Mouse (Mus musculus) MEL (cell line): ENCODE data around the gene Mea1. TPM values are rescaled to one million over a fixed set of nuclear protein-coding genes. Genes with fewer than 3 reads are reported as not detected.

Source experiments
- DNase-seq: peaks from one replicate; pipeline ENCODE4 v3.0.0; 2011; ENCODE audit warnings: low read depth, low spot score
- H3K27ac ChIP-seq: 2 replicates; pipeline ENCODE4 v1.5.1; 2012; ENCODE audit warnings: low read depth, mild to moderate bottlenecking, control low read depth, low read length, moderate library complexity; ENCODE audit not compliant: control insufficient read depth
- H3K27me3 ChIP-seq, 2 experiments: fragments of 150-350 bp in 1 of 2; sonication (generic) in 1 of 2; 2 replicates each; pipeline ENCODE4 v1.6.1; 2012; ENCODE audit warnings: low read length in 2 of 2, mild to moderate bottlenecking in 2 of 2, improper control_type of control experiment in 1 of 2, moderate library complexity in 1 of 2; ENCODE audit not compliant: insufficient read depth in 2 of 2, control insufficient read depth in 1 of 2
- H3K36me3 ChIP-seq, 2 experiments: 2 replicates each; pipeline ENCODE4 v1.6.1; 2012 to 2014; ENCODE audit warnings: low read length in 2 of 2, improper control_type of control experiment in 1 of 2, inconsistent platforms in 1 of 2, mild to moderate bottlenecking in 1 of 2; ENCODE audit not compliant: insufficient read depth in 2 of 2, control insufficient read depth in 1 of 2
- H3K4me1 ChIP-seq, 2 experiments: fragments of 150-350 bp in 1 of 2; sonication (generic) in 1 of 2; 2 replicates each; pipeline ENCODE4 v1.6.1; 2012; ENCODE audit warnings: low read length in 2 of 2, improper control_type of control experiment in 1 of 2, mild to moderate bottlenecking in 1 of 2; ENCODE audit not compliant: insufficient read depth in 2 of 2, control insufficient read depth in 1 of 2
- H3K4me3 ChIP-seq, 2 experiments: fragments of 150-350 bp in 1 of 2; sonication (generic) in 1 of 2; 2 replicates each; pipeline ENCODE4 v1.5.1; 2012; ENCODE audit warnings: low read depth in 2 of 2, low read length in 2 of 2, mild to moderate bottlenecking in 2 of 2, moderate library complexity in 2 of 2, control low read depth in 1 of 2, improper control_type of control experiment in 1 of 2; ENCODE audit not compliant: control insufficient read depth in 1 of 2, insufficient read depth in 1 of 2
- H3K79me2 ChIP-seq: 2 replicates; pipeline ENCODE4 v1.6.1; 2012; ENCODE audit warnings: mild to moderate bottlenecking, low read length, moderate library complexity; ENCODE audit not compliant: control insufficient read depth, poor library complexity, insufficient read depth
- H3K9ac ChIP-seq: 2 replicates; pipeline ENCODE4 v1.6.1; 2012; ENCODE audit warnings: low read depth, mild to moderate bottlenecking, control low read depth, low read length, moderate library complexity; ENCODE audit not compliant: control insufficient read depth, poor library complexity, severe bottlenecking
- H3K9me3 ChIP-seq: fragments of 150-350 bp; sonication (generic); replicated peaks from 2 replicates; pipeline ENCODE4 v1.6.1; 2012; ENCODE audit warnings: mild to moderate bottlenecking, low read length, improper control_type of control experiment, moderate library complexity; ENCODE audit not compliant: insufficient read depth
- BHLHE40 ChIP-seq: IDR thresholded peaks from 2 replicates; pipeline ENCODE4 v1.6.1; 2012; ENCODE audit warnings: low read depth, mild to moderate bottlenecking, inconsistent platforms, low read length, improper control_type of control experiment, borderline replicate concordance
- CHD1 ChIP-seq: IDR thresholded peaks from 2 replicates; pipeline ENCODE4 v1.6.1; 2012; ENCODE audit warnings: low read depth, mild to moderate bottlenecking, inconsistent platforms, low read length, improper control_type of control experiment
- CTCF ChIP-seq, 3 experiments: IDR thresholded peaks in 2 of 3; conservative IDR thresholded peaks in 1 of 3; 2 replicates each; pipeline ENCODE4 v1.5.1; 2011 to 2012; ENCODE audit warnings: low read length in 3 of 3, low read depth in 2 of 3, mild to moderate bottlenecking in 2 of 3, improper control_type of control experiment in 1 of 3, inconsistent platforms in 1 of 3, mixed read lengths in 1 of 3, moderate library complexity in 1 of 3; ENCODE audit not compliant: control insufficient read depth in 1 of 3, insufficient read depth in 1 of 3, poor library complexity in 1 of 3, severe bottlenecking in 1 of 3
- E2F4 ChIP-seq: IDR thresholded peaks from 2 replicates; pipeline ENCODE4 v1.6.1; 2011; ENCODE audit warnings: low read depth, low read length, improper control_type of control experiment, borderline replicate concordance
- EP300 ChIP-seq, 2 experiments: IDR thresholded peaks; 2 replicates each; pipeline ENCODE4 v1.6.1; 2011; ENCODE audit warnings: improper control_type of control experiment in 2 of 2, low read length in 2 of 2, low read depth in 1 of 2, mild to moderate bottlenecking in 1 of 2
- ETS1 ChIP-seq: IDR thresholded peaks from 2 replicates; pipeline ENCODE4 v1.6.1; 2012; ENCODE audit warnings: low read depth, mild to moderate bottlenecking, inconsistent platforms, low read length, improper control_type of control experiment, moderate library complexity
- GABPA ChIP-seq: IDR thresholded peaks from 2 replicates; pipeline ENCODE4 v1.6.1; 2012; ENCODE audit warnings: low read depth, mild to moderate bottlenecking, inconsistent platforms, low read length, improper control_type of control experiment, moderate library complexity
- JUND ChIP-seq: IDR thresholded peaks from 2 replicates; pipeline ENCODE4 v1.6.1; 2011; ENCODE audit warnings: low read depth, mild to moderate bottlenecking, improper control_type of control experiment, low read length
- KAT2A ChIP-seq: conservative IDR thresholded peaks from 2 replicates; pipeline ENCODE4 v1.6.1; 2012; ENCODE audit warnings: low read depth, low read length, improper control_type of control experiment, inconsistent platforms
- MAFK ChIP-seq: IDR thresholded peaks from 2 replicates; pipeline ENCODE4 v1.6.1; 2011; ENCODE audit warnings: low read depth, mild to moderate bottlenecking, low read length, improper control_type of control experiment, borderline replicate concordance
- MXI1 ChIP-seq: IDR thresholded peaks from 2 replicates; pipeline ENCODE4 v1.6.1; 2011; ENCODE audit warnings: mild to moderate bottlenecking, low read depth, low read length, improper control_type of control experiment
- MYC ChIP-seq: IDR thresholded peaks from 2 replicates; pipeline ENCODE4 v1.6.1; 2011; ENCODE audit warnings: low read depth, mild to moderate bottlenecking, low read length, improper control_type of control experiment, moderate library complexity
- NRF1 ChIP-seq: IDR thresholded peaks from 2 replicates; pipeline ENCODE4 v1.6.1; 2014; ENCODE audit warnings: low read depth, mild to moderate bottlenecking, inconsistent platforms, low read length, improper control_type of control experiment, moderate library complexity; ENCODE audit not compliant: poor library complexity, insufficient read depth, severe bottlenecking
- POLR2AphosphoS2 ChIP-seq: IDR thresholded peaks from 2 replicates; pipeline ENCODE4 v1.6.1; 2011; ENCODE audit warnings: low read length, improper control_type of control experiment
- RCOR1 ChIP-seq: IDR thresholded peaks from 2 replicates; pipeline ENCODE4 v1.6.1; 2012; ENCODE audit warnings: low read depth, mild to moderate bottlenecking, inconsistent platforms, low read length, improper control_type of control experiment
- SIN3A ChIP-seq: IDR thresholded peaks from 2 replicates; pipeline ENCODE4 v1.6.1; 2012; ENCODE audit warnings: low read length, improper control_type of control experiment, inconsistent platforms
- SMC3 ChIP-seq: IDR thresholded peaks from 2 replicates; pipeline ENCODE4 v1.6.1; 2011; ENCODE audit warnings: low read depth, low read length, improper control_type of control experiment
- TAL1 ChIP-seq: IDR thresholded peaks from 2 replicates; pipeline ENCODE4 v1.6.1; 2012; ENCODE audit warnings: mild to moderate bottlenecking, inconsistent platforms, low read length, moderate library complexity, mixed read lengths
- TBP ChIP-seq: IDR thresholded peaks from 2 replicates; pipeline ENCODE4 v1.8.0; 2011; ENCODE audit warnings: low read depth, low read length, improper control_type of control experiment
- TCF12 ChIP-seq: IDR thresholded peaks from 2 replicates; pipeline ENCODE4 v1.6.1; 2014; ENCODE audit warnings: low read depth, mild to moderate bottlenecking, inconsistent platforms, low read length, improper control_type of control experiment, moderate library complexity
- USF2 ChIP-seq, 2 experiments: IDR thresholded peaks; 2 replicates each; pipeline ENCODE4 v1.6.1; 2011 to 2012; ENCODE audit warnings: improper control_type of control experiment in 2 of 2, low read length in 2 of 2, borderline replicate concordance in 1 of 2, inconsistent platforms in 1 of 2, low read depth in 1 of 2, mild to moderate bottlenecking in 1 of 2; ENCODE audit not compliant: insufficient read depth in 1 of 2
- ZC3H11A ChIP-seq: IDR thresholded peaks from 2 replicates; pipeline ENCODE4 v1.6.1; 2012; ENCODE audit warnings: low read depth, mild to moderate bottlenecking, inconsistent platforms, low read length, improper control_type of control experiment
- ZMIZ1 ChIP-seq: IDR thresholded peaks from 2 replicates; pipeline ENCODE4 v1.6.1; 2012; ENCODE audit warnings: low read depth, mild to moderate bottlenecking, inconsistent platforms, low read length, improper control_type of control experiment, moderate library complexity
- ZNF384 ChIP-seq: IDR thresholded peaks from 2 replicates; pipeline ENCODE4 v1.6.1; 2012; ENCODE audit warnings: low read depth, mild to moderate bottlenecking, inconsistent platforms, low read length, improper control_type of control experiment
- polyA plus RNA-seq, 2 experiments: library from polyadenylated mRNA; stranded (reverse) in 1 of 2; unstranded in 1 of 2; fragments of >175 nt in 1 of 2; fragments of >200 nt in 1 of 2; gene quantifications; 2 replicates each; pipeline versions ENCODE4 v1.2.1 to v1.2.4; 2012; ENCODE audit warnings: low replicate concordance in 2 of 2, low read depth in 1 of 2; ENCODE audit not compliant: insufficient read length in 2 of 2, insufficient read depth in 1 of 2, missing spikeins in 1 of 2
- total RNA-seq: library from RNA; depleted of rRNA; stranded (reverse); fragments of 300-350 nt; gene quantifications from 2 replicates; pipeline ENCODE4 v1.2.3, GENCODE M21; 2012

Gene Mea1
- total and polyA plus RNA-seq, 3 experiments: 84.0 to 124 TPM; not detected in 1

- TF ChIP-seq KAT2A: no peak
- TF ChIP-seq, all 39 proteins: peak for 12
Observed at GRCm38 (mm10) chr17:46704887-46705835, 26.6 kb downstream of the Mea1 start, which contains the start of gene Ppp2r5d (continued).

GRCm38 (mm10) chr17:46706375-46707089 lies 27.9 kb downstream of the Mea1 start:
- H3K79me2 ChIP-seq: peaks cover 26% of the 10 kb centered on the region
- H3K9me3 ChIP-seq: no peaks in the 10 kb centered on the region
- peaks cover 0 to 9% of the 10 kb centered on the region in 2 experiments; a peak in 2 of 4 replicates for H3K36me3 ChIP-seq
- no peak overlapping the region for H3K4me3 ChIP-seq
- no peak overlapping the region for H3K9ac ChIP-seq
- no peaks in the 10 kb centered on the region for H3K27me3 ChIP-seq
- TF ChIP-seq RCOR1: no peak
- no peak for TF ChIP-seq TAL1
- TF ChIP-seq E2F4: no peak
- no peak for TF ChIP-seq TCF12
- no peak for TF ChIP-seq POLR2AphosphoS2
- TF ChIP-seq ZNF384: no peak
- no peak for TF ChIP-seq USF2 (IDR thresholded peaks at IDR 0.05; ENCODE audit: borderline replicate concordance in 1 of 2, insufficient read depth in 1 of 2, low read depth in 1 of 2, low read length in 2 of 2)
- peaks cover 3 to 28% of the 10 kb centered on the region in 2 experiments for H3K4me1 ChIP-seq
- no peak overlapping the region for H3K27ac ChIP-seq
- DNase-seq: no peak

DNA sequence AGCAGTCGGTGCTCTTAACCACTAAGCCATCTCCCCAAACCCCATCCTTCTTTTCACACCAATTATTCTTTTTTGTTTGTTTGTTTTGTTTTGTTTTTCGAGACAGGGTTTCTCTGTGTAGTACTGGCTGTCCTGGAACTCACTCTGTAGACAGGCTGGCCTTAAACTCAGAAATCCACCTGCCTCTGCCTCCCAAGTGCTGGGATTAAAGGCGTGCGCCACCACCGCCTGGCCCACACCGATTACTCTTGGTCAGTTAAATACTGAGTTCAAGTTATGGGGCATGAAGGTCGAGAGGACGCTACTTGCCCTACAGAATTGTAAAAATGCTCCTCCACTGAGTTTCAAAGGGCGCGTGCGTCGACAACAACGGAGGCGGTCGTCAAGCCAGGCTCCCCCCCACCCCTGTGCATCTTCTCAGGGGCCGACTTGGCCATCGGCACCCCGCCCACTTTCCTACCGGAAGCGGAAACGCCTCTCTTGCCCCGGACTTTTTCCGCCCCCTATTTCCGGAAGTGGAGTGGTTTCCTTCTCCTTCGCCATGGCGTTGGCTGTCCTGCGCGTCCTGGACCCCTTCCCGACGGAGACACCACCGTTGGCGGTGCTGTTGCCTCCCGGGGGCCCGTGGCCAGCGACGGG lies 32.5 kb downstream of the Mea1 start, which contains the start of gene Pex6:
Gene Pex6, plus strand, starts transcription at position 505 of the 639 bp plus-strand sequence.
- Histone ChIP-seq H3K36me3 (peaks cover 4 to 6% of the 10 kb centered on the region in 2 experiments), H3K4me3 (peak within 1 kb of the TSS; percentile 84 to 99), H3K4me1 (peaks cover 0 to 16% of the 10 kb centered on the region in 2 experiments; a peak in 2 of 4 replicates), H3K9me3 (no peaks in the 10 kb centered on the region), H3K27ac (peak within 1 kb of the TSS; percentile 78), H3K27me3 (no peaks in the 10 kb centered on the region), H3K9ac (peak within 1 kb of the TSS; percentile 99), H3K79me2 (peaks cover 21% of the 10 kb centered on the region)
- peak; percentile 96 for DNase-seq
- TF ChIP-seq BHLHE40: peak; percentile 2; the same call in 1 of the 2 replicates
- no peak for TF ChIP-seq JUND
- TF ChIP-seq MAFK: no peak
- TF ChIP-seq GABPA: 0 out of 2 replicates have a peak, but pooled peaks have one; percentile 8
- peak; percentile 56; the same call in 1 of the 2 replicates for TF ChIP-seq ZMIZ1
- no peak for TF ChIP-seq ZC3H11A
- 0 out of 2 replicates have a peak, but pooled peaks have one; percentile 15 for TF ChIP-seq MYC
- TF ChIP-seq CTCF (IDR thresholded peaks at IDR 0.05 in 2 of 3, conservative IDR thresholded peaks at IDR 0.05 in 1 of 3; ENCODE audit: control insufficient read depth in 1 of 3, insufficient read depth in 1 of 3, low read depth in 2 of 3, low read length in 3 of 3, poor library complexity in 1 of 3, severe bottlenecking in 1 of 3): no peak
- TF ChIP-seq SIN3A: peak; percentile 86
- peak; percentile 42; the same call in 1 of the 2 replicates for TF ChIP-seq NRF1
- no peak for TF ChIP-seq ETS1
- no peak for TF ChIP-seq USF2 (IDR thresholded peaks at IDR 0.05; ENCODE audit: borderline replicate concordance in 1 of 2, insufficient read depth in 1 of 2, low read depth in 1 of 2, low read length in 2 of 2)
- TF ChIP-seq TCF12: peak; percentile 61; the same call in 1 of the 2 replicates
- TF ChIP-seq MXI1: peak; percentile 71
- no peak for TF ChIP-seq EP300 (IDR thresholded peaks at IDR 0.05; ENCODE audit: low read depth in 1 of 2, low read length in 2 of 2)
- no peak for TF ChIP-seq CHD1
- peak; percentile 64 for TF ChIP-seq TBP
- TF ChIP-seq SMC3: no peak
